Mouse (Mus musculus): ENCODE measurements at regions not wholly inside any gene's neighbourhood (a gene's known extent, or its start where the extent isn't known, plus 50 kb on each side); places are given as distances from the start of the nearest gene placed in this dataset.

DNA sequence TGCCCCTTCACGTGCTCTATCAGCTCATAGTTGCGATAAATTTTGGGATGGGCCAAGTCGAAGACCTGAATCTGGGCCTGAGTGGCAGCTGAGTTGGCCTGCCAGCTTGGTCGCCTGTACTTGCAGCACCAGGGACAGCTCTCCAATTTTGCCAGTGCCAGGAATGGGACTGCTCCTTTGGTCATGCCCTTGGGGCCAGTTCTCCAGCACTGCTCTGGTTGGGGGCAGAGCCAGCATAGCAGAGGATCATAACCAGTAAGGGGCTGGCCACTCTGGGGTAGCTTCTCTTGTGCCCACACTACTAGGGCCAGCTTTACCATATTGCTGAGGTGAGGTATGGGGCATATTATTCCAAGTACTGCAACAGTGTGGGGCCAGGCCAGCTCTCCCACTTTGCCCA, 397.0 kb upstream of the Cadm2 start:
- DNase-seq, result no peak

DNA sequence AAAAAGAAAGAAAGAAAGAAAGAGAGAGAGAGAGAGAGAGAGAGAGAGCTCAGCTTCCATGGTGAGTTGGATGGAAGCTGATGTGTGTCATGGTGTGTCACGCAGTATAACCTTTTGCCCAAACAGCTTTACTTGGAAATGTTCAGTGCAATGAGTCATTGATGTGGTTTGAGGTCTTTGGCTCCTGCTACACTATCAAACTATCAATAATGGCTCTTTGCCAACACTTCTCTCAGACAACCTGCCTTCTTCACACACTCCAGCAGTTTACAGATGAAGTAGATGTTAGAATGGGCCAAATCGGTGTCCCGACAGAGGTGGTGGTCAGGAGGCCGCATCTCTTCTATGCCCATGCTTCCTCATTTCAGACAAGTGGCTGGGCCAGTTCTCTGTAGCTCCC, 369.0 kb upstream of the Cadm2 start:
- no peak for DNase-seq

DNA sequence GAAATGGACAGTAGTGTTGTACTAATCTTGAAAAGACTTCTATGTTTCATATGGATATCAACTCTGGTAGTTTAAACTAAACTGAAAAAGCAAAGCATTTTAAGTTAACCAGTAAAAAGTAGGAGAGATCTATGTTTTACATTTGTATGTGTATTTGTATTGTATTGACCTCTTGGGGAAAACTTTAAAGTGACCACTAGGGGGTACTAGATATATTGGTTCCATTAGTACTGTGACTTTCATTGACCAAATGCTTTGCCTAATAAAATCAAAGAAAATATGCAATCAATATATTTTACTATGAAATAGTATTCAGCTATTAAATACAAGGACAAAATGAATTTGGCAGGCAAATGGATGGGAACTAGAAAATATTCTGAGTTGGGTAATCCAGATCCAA, 355.9 kb upstream of the Cadm2 start:
- no peak for DNase-seq

DNA sequence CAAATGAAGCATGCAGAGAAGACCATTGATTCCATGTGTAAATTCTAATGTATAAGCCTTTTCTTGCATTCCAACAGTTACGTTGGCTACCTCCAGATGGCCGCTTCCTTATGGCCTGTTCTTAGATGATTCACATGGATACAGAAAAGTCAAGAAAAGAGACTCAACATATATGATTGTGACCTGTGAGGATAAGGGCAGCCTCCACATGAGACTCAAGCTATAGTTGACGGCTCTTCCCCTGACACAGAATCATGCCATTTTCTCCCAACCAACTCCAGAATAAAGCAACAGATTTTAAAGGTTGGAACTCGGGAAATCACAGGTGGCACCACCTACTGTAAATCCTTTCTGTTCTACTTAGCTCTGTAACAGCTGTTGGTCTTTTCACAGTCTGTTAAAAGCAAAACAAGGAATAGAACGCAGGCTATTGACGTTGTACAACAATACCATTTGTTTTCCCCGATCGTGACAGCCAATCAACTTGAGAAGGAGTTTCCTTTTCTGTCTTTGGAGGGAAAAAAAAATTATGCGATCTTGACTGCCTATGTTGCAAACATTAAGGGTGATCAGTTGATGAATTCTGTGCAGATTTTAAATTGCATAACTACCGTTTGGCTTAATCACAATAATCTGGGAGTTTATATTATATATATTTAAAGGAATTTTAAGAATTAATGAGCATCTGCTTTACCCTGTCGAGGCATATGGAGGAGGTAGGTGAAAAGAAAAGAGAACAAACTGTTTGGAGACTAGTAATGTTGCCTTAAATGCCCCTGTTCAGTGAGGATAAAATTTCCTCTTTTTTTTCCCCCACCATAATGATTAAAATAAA, 347.8 kb upstream of the Cadm2 start:
- no peak for DNase-seq

DNA sequence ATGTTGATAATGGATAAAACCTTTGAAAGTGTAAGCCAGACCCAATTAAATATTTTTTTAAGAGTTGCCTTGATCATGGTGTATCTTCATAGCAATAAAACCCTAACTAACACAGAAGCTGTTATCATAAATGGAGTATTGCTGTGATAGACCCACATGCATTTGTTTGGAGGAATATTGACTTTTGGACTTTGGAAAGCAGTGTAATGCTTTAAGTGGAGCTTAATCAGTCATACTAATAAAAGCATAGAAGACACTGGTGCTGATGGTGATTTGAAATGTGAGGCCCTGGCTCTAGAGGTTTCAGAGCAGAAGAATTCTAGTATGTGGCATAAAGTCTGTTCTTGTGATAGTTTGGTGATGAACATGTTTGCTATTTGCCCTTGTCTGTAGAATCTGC, 328.4 kb upstream of the Cadm2 start:
- DNase-seq, result no peak

DNA sequence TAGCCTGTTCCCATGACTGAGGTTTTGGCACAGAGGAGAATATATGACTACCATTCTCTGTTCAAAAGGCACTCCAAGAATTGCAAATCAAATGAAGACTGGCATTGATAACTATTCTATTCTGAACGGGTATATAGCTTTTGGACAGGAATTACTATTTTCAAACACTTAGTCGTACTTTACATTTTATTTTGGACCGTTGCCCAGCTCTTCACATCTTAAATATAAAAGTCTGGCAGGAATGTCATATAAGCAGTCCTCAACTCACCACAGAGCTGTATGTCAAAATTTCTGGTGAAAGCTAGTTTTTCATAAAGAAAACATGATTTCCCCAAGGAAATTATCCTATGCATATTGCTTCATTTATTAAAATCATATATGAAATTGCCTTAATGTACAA, 323.7 kb upstream of the Cadm2 start:
- DNase-seq, result no peak

DNA sequence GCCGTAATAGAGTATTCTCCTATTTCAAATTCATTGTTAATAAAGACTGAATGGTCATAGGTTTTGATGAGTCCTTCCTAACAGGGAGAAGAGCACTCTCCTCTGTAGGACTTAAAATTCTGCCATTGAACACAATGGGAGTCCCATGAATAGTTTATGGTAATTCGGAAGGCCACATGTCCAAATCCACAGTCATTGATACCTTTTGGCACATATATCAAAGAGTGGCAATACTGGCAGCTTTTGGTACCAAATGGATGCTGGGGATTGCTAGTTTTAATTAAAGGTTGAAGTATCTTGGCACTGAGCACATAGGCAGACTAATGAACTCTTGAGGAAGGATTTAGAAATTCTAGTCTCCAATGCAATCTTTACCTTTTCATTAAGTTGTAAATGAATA, 298.5 kb upstream of the Cadm2 start:
- no peak for DNase-seq

DNA sequence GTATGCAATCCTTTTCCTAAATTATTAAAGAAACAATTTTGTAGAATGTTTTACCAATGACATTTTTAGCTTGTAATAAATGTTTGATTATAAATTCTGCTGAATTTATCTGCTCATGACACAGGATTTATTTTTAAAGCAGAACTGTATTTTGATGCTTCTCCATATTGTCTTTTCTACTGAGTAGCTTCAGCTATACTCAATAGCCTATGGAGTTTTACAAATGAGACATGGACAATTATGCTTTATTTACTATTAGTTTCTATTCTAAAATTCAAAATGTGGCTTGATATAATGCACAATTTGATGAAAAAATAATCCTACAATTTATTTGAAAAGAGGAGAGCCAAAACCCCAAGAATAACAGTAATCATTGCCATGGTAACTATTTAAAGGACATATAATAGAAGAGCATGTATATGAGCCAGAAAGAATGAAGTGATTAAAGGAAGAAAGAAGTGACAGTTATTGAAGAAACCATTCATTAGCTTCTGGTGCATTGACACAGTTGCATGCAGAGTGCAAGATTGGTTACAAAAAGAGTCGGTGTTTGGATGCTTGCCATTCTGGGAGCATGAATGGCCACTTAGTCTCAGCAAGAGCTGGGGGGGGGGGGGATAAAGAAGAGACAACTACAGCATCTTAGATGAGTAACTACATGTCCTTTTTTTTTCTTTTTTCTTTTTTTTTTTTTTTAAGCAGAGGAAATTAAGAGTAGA, 250.8 kb upstream of the Cadm2 start:
- DNase-seq, result no peak

DNA sequence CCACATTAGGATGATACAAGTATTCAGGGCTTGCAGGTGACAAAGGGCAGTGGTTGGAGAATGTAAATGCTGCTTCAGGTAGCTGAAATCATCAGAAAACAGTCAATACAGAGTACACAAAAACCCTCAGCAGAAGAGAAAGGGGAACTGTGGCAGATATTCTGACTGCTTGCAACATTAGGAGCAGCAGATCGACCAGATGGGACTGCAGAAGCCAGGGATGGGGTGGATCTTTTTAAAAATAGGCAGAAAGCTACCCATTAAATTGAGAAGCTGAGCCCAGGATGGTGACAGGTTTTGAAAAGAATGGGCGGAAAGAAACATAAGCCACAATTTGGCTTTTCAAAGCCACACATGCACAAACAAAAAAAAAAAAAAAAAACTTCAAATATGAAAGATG, 229.5 kb upstream of the Cadm2 start:
- peak; percentile 79 for DNase-seq

DNA sequence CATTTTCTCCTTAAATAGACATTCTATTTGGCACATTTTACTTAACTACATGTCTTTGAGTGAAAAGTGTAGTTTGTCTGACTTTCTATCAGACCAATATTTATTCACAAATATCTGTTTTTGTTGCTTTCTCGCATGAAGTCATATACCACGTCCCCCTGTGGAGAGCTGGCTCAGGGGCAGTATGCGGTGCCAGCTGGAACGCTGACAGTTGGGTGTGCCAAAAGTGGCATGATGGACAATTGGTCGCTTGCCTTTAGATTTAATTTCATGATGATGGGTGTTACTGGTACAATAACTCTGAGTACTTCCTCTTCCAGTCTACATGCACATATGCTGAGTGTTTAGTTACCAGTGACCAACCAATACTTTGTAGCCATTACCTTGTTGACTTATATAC, 223.8 kb upstream of the Cadm2 start:
- peak; percentile 87 for DNase-seq

DNA sequence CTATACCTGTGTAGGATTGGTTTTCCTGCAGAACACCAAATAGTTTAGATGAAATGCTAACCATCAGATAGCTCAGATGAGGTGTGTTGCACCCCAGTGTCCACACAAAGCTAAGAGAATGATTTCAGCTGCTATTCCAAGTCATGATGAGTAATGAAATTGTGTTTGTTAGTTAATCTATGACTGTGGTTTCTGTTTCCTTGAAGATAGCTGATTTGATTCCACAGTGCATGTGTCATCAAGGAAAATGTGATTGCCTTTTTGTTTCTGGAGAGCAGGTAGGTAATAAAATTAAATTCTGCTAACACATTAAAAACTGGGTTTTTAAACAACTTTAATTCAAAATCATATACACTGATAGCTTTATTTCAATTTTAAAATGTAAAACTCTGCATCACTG, 176.5 kb upstream of the Cadm2 start:
- no peak for DNase-seq

DNA sequence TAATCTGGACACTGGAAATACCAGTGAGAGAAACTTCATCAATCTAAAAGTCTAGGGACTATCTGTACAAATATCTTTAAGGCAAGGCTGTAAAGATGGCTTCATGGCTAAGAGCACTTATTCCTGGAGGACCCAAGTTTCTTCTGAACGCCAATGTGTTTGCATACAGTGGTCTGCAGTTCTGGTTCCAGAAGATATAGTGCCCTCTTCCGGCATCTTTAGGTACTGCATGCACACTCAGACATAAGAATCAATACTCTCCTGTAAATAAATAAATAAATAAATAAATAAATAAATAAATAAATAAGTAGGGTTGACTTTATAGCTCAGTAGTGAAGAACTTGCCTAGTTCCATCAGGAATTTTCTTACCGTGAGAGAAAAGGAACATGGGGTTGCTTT, 155.4 kb upstream of the Cadm2 start:
- DNase-seq, result peak; percentile 16

DNA sequence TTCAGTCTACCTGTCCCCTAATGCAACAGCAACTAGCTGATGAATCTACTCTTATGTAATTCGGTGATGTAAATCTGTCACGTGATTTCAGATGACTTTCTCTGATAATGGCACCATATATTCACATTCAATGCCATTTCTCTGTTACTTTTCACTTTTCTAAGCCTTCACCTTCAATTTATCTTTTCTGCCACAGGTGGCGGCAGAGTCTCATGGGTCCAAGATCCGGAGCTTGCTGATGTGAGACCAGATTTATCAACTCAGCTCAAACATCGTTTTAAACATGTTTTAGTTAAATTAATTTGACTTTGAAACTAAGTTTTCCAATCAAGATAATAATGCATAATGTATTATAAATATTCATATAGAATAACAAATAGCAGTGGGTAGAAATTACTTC, 148.4 kb upstream of the Cadm2 start:
- DNase-seq, result no peak

DNA sequence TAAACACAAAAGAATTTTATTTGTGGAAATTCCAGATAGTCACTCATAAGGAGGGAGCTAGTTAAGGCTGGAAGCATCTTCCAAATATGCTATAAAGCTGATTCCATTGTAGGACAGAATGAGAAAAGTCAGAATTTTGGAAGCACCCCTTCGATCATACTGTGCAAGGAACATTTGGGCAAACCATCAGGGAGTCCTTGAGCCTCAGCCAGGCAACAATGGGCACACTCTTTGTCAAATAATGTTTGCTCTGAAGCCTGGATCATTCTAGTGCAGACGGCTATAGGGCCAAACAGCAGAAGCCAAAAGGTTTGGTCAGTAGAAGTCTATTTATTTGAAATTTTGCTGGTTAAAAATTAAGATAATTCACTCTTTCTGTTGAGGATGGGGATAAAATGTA, 114.7 kb upstream of the Cadm2 start:
- peak; percentile 87 for DNase-seq

DNA sequence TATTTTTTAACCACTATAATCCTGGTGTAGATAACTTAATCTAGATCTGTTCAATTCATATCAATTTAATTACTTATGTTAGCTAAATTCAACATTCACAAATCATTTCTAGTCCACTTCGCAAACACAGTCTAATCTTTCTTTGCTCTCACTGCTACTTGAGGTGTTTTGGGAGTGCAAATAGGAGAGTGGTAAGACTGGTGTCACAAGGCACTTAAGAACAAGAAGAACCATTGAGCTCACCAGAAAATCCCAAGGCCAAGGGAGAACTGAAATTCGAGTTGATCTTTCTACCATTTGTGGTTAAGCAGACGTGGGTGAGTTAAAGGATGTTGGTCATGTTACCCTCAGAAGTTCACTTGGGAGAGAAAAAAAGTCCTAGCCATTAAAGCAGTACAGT, 77.9 kb upstream of the Cadm2 start:
- no peak for DNase-seq
